Mouse (Mus musculus) hindbrain, embryonic 10.5 days (tissue): ENCODE results near the gene Dnajc5. TPM values are rescaled to one million over a fixed set of nuclear protein-coding genes. Genes with fewer than 3 reads are reported as not detected.
A peak's percentile ranks its signal among the peaks of the same experiment; 100 is the strongest.

Source experiments
- DNase-seq: peaks from one replicate; pipeline ENCODE4 v3.0.0-alpha.2; 2017; ENCODE audit warnings: low spot score
- H3K27ac ChIP-seq: fragments of 300-500 bp; sonication (generic); 2 replicates; pipeline ENCODE4 v1.5.1; 2016; ENCODE audit warnings: mild to moderate bottlenecking, moderate library complexity
- H3K27me3 ChIP-seq: fragments of 300-500 bp; sonication (generic); 2 replicates; pipeline ENCODE4 v1.6.1; 2016; ENCODE audit warnings: mild to moderate bottlenecking; ENCODE audit not compliant: poor library complexity, insufficient read depth, severe bottlenecking
- H3K36me3 ChIP-seq: fragments of 300-500 bp; sonication (generic); 2 replicates; pipeline ENCODE4 v1.6.1; 2016; ENCODE audit warnings: mild to moderate bottlenecking, moderate library complexity
- H3K4me1 ChIP-seq: fragments of 300-500 bp; sonication (generic); replicated peaks from 2 replicates; pipeline ENCODE4 v1.6.1; 2016; ENCODE audit warnings: mild to moderate bottlenecking
- H3K4me3 ChIP-seq: fragments of 300-500 bp; sonication (generic); 2 replicates; pipeline ENCODE4 v1.5.1; 2016; ENCODE audit warnings: mild to moderate bottlenecking, moderate library complexity
- H3K9me3 ChIP-seq: fragments of 300-500 bp; sonication (generic); 2 replicates; pipeline ENCODE4 v1.6.1; 2016; ENCODE audit warnings: mild to moderate bottlenecking, moderate library complexity
- WGBS: fragments of 180-500 bp; shearing (Covaris S2); methylation state at CpG from one replicate; pipeline ENCODE4 v1.1.7; 2016; 5-methylcytosine and 5-hydroxymethylcytosine counted together
- polyA plus RNA-seq: library from polyadenylated mRNA; unstranded; fragments of >200 nt; fragmentation: Nextera tagmentation; extraction: Ambion mirVana; gene quantifications from 2 replicates; pipeline ENCODE4 v1.2.1, GENCODE M21; 2016

Dnajc5 gene
- 101 and 108 TPM in 2 replicates for polyA plus RNA-seq

- Histone ChIP-seq H3K4me3 (peak within 1 kb of the TSS; percentile 76), H3K9me3 (no peaks in the 10 kb centered on the region), H3K27ac (peak within 1 kb of the TSS; percentile 98), H3K36me3 (peaks cover 43% of the 10 kb centered on the region), H3K27me3 (no peaks in the 10 kb centered on the region), H3K4me1 (peaks cover 23% of the 10 kb centered on the region)
- peak; percentile 97 for DNase-seq
- under 1% methylated on average over 74 of the region's 74 CpGs for WGBS
These were observed at the start of gene Dnajc5 for GRCm38 (mm10) chr2:181520118-181520935. Gene Dnajc5, plus strand, starts transcription at chr2:181520485.

DNA sequence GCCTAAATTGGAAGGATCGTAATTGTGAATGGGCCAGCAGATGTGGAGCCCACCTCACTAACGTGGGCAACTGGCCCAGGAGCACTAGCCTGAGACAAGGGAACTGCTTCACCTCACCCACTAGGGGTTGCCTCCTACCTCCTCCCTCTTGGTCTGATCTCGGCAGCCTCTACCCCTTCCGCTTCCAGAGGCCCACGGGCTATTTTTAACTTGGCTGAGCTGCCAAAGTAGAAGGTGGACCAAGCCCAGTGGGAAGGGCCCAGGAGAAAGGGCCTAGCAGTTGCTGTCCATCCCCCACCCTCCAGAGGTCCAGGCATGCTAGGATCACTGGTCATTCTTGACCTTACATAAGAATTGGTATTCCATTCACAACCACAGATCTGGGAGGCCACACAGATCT lies 49.0 kb upstream of the Dnajc5 start:
- WGBS, result 64% methylated on average over 5 of the region's 5 CpGs

GRCm38 (mm10) chr2:181472256-181472827 lies 47.9 kb upstream of the Dnajc5 start:
- no peaks in the 10 kb centered on the region for H3K36me3 ChIP-seq
- H3K4me1 ChIP-seq, result peaks cover 4% of the 10 kb centered on the region; the same call in 1 of the 2 replicates
- H3K27me3 ChIP-seq, result no peaks in the 10 kb centered on the region
- H3K4me3 ChIP-seq, result no peak overlapping the region
- H3K9me3 ChIP-seq, result no peaks in the 10 kb centered on the region
- 56% methylated on average over 1 of the region's 1 CpGs for WGBS
- no peak for DNase-seq
- H3K27ac ChIP-seq, result no peak overlapping the region

More for the DNA sequence above, 49.0 kb upstream of the Dnajc5 start:
- Histone ChIP-seq H3K27ac (no peak overlapping the region; the same call in 1 of the 2 replicates), H3K27me3 (no peaks in the 10 kb centered on the region), H3K9me3 (no peaks in the 10 kb centered on the region), H3K36me3 (no peaks in the 10 kb centered on the region), H3K4me3 (no peak overlapping the region), H3K4me1 (peaks cover 4% of the 10 kb centered on the region; the same call in 1 of the 2 replicates)
- DNase-seq, result no peak

GRCm38 (mm10) chr2:181483120-181483519 lies 37.2 kb upstream of the Dnajc5 start:
- peaks cover 26% of the 10 kb centered on the region for H3K4me1 ChIP-seq

DNA sequence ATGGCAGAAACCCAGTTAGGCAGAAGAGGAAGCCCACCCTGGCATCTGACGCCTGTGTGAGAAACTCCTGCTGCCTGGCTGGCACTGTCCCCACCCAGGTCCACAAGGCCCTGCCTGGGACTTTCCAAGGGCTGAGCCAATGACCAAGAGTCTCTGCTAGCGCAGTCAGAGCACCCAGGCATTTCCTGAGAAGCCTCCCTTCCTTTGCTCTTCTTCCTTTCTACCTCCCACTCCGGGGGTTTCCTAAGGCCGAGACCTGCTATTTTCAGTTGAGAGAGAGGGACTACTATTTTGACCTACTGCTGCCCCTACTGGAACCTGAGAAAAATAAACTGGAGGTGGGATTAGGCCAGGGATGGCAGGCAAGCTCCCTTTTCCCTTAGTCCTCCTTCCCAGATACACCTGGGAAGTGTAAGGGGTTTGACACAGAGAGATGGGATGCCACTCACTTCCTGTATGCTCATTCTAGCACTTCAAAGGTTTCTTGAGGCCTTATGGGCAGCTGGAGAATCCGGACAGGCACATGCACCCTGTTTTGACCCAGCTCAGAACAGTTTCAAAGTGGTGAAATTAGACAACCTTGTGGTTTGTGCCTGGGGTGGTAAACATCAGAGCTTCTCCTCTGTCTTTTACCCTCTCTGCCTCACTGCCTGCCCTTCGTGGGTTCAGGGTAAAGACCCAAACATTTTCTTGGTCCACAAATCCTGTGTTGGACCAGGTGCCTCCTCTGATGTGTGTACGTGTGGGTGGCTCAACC lies 36.5 kb upstream of the Dnajc5 start:
- 33% methylated on average over 7 of the region's 7 CpGs for WGBS
- H3K27ac ChIP-seq, result peak overlapping the region; percentile 59; the same call in 1 of the 2 replicates
- no peak overlapping the region for H3K4me3 ChIP-seq
- DNase-seq, result no peak
- no peaks in the 10 kb centered on the region for H3K9me3 ChIP-seq
- H3K4me1 ChIP-seq, result peaks cover 29% of the 10 kb centered on the region
- no peaks in the 10 kb centered on the region for H3K36me3 ChIP-seq
- H3K27me3 ChIP-seq, result no peaks in the 10 kb centered on the region

More at GRCm38 (mm10) chr2:181483120-181483519, 37.2 kb upstream of the Dnajc5 start:
- WGBS, result 57% methylated on average over 2 of the region's 2 CpGs
- Histone ChIP-seq H3K9me3 (no peaks in the 10 kb centered on the region), H3K27ac (peak overlapping the region; percentile 59; the same call in 1 of the 2 replicates), H3K4me3 (no peak overlapping the region), H3K27me3 (no peaks in the 10 kb centered on the region), H3K36me3 (no peaks in the 10 kb centered on the region)
- DNase-seq, result no peak

DNA sequence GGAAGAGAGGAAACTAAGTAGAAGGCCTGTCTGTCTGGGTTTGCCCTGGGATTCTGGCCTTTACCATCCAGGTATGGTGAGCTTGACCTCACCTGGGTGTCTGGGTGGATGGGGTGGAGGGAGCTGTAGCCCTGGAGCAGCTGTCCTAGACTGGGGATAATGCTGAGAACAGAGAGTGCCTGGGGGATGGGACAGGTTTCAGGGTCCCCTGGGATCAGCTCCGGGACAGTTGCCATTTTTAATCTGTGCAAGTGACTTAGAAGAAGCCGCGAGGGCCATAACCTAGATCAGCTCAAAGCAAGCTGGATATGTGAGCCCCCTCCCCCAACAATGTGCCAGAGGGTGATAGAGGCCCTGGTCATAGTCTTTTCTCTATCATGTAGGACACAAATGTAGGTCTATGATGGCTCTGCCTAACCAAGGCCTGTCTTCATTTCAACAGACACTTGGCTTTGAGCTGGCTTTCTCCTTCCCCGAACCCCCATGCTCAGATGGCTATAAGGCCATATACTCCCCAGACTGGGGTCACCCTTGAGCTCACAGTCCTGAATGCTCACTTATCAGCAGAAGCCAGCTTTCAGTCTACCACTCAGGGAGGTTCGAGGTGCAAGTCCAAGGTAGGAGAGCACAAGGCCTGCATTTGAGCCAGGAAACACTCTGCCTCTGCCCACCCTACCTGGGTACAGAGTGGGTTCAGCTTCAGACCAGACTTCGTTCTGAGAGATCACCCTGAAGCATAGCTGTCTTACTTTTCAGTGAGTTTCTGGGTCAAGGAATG lies 35.6 kb upstream of the Dnajc5 start:
- Histone ChIP-seq H3K9me3 (no peaks in the 10 kb centered on the region), H3K27ac (no peak overlapping the region), H3K36me3 (no peaks in the 10 kb centered on the region), H3K4me3 (no peak overlapping the region), H3K27me3 (no peaks in the 10 kb centered on the region), H3K4me1 (peaks cover 29% of the 10 kb centered on the region)
- 79% methylated on average over 6 of the region's 6 CpGs for WGBS
- DNase-seq, result no peak

- Histone ChIP-seq H3K27me3 (no peaks in the 10 kb centered on the region), H3K9me3 (no peaks in the 10 kb centered on the region), H3K4me3 (no peak overlapping the region), H3K36me3 (no peaks in the 10 kb centered on the region), H3K27ac (no peak overlapping the region), H3K4me1 (peaks cover 29% of the 10 kb centered on the region)
- 31% methylated on average over 1 of the region's 1 CpGs for WGBS
- no peak for DNase-seq
These were observed 34.5 kb upstream of the Dnajc5 start for GRCm38 (mm10) chr2:181485741-181486140.

- WGBS, result 34% methylated on average over 5 of the region's 5 CpGs
- peak; percentile 38 for DNase-seq
- Histone ChIP-seq H3K27ac (peak overlapping the region; percentile 74), H3K36me3 (no peaks in the 10 kb centered on the region), H3K4me3 (peak overlapping the region; percentile 18; the same call in 1 of the 2 replicates), H3K9me3 (no peaks in the 10 kb centered on the region), H3K27me3 (no peaks in the 10 kb centered on the region), H3K4me1 (peaks cover 29% of the 10 kb centered on the region)
These were observed 32.7 kb upstream of the Dnajc5 start for GRCm38 (mm10) chr2:181487338-181488277.

- WGBS, result 26% methylated on average over 7 of the region's 7 CpGs
- Histone ChIP-seq H3K4me3 (no peak overlapping the region), H3K36me3 (no peaks in the 10 kb centered on the region), H3K27ac (no peak overlapping the region), H3K4me1 (peaks cover 23% of the 10 kb centered on the region), H3K9me3 (no peaks in the 10 kb centered on the region), H3K27me3 (no peaks in the 10 kb centered on the region)
- no peak for DNase-seq
These were observed 28.7 kb upstream of the Dnajc5 start for GRCm38 (mm10) chr2:181491432-181492205.

GRCm38 (mm10) chr2:181492206-181492605 lies 28.1 kb upstream of the Dnajc5 start:
- no peaks in the 10 kb centered on the region for H3K27me3 ChIP-seq
- DNase-seq, result no peak
- H3K9me3 ChIP-seq, result no peaks in the 10 kb centered on the region
- H3K4me3 ChIP-seq, result no peak overlapping the region
- WGBS, result 48% methylated on average over 3 of the region's 3 CpGs
- no peak overlapping the region for H3K27ac ChIP-seq
- peaks cover 18% of the 10 kb centered on the region for H3K4me1 ChIP-seq
- H3K36me3 ChIP-seq, result no peaks in the 10 kb centered on the region
